Mouse (Mus musculus) testis, adult 2 months (tissue): ENCODE results near the gene Gm38392.

Experiments used
- CTCF ChIP-seq: fragments of 200-500 bp; IDR thresholded peaks from 2 replicates; pipeline ENCODE4 v1.5.1; 2012; ENCODE audit warnings: low read depth, mild to moderate bottlenecking, inconsistent platforms, low read length, moderate library complexity; ENCODE audit not compliant: control insufficient read depth, insufficient read depth, insufficient replicate concordance
- POLR2A ChIP-seq: fragments of 200-500 bp; IDR thresholded peaks from 2 replicates; pipeline ENCODE4 v1.6.1; 2012; ENCODE audit warnings: low read depth, mild to moderate bottlenecking, inconsistent platforms, low read length, moderate library complexity; ENCODE audit not compliant: control insufficient read depth

DNA sequence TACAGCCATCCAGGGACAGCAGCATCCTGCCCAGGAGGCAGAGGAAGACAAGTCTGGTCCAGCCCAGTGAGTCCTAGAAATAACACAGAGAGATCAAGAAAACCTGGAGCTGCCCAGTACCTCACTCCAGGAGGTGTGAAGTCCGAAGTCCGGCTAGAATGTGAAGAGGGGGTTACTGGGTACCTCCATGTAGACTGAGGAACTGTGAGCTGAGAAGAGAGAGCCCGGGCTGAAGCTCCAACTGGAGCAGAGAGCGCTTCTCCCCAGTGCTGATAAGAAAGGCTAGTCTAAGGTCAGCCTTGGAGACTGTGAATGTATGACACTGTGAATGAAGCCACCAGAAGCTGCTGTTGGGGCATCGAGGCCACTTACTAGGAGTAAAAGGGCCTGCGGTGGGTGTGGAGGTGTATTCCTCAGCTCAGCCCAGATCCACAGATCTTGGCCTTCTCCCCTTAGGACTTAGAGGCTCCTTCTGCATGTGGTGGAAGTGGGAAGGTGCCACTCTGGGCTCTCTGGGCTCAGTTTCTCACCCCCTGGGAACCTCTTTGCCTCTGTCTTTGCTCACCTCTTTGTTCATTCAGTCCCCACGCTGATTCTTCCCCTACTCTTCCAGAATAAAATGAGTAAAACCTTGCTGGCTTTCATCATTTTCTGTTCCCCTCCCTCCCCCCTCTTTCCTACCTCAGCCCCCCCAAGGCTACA lies 82.9 kb downstream of the Gm38392 start:
- TF ChIP-seq CTCF (no peak), POLR2A (no peak)
